Mouse (Mus musculus) gastrocnemius, adult 8-10 months (tissue): ENCODE measurements around the gene Mansc1. TPM values are rescaled to one million over a fixed set of nuclear protein-coding genes. Genes with fewer than 3 reads are reported as not detected.

Source experiments
- DNase-seq, 2 experiments: peaks; one replicate each; pipeline ENCODE4 v3.0.0; 2022; ENCODE audit warnings: low spot score in 2 of 2
- total RNA-seq, 4 experiments: library from RNA; stranded (reverse); gene quantifications; 2 replicates each; pipeline ENCODE4 v1.2.4; 2022

Gene Mansc1
- total RNA-seq, 4 experiments from 2014 or later: 0.46 to 1.0 (median 0.75) TPM

DNA sequence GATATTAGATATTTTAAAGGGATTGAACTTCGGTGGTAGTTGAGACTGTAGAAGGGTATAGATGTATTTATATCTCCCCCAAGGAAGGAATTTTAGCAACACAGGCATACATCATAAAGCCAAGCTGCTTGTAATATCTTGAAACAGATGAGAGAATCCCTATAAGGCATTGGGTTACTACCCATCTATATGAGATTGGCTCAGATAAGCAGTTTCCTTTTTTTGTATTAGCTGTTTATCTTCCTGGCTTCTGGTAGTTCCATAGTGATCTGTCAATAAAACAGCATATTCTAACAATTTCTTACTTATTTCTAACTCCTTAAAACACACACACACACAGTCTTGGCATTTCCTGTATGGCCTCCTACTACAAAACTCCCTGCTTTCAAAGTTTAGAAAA is 7.6 kb upstream of the Mansc1 start:
- no peak for DNase-seq

DNA sequence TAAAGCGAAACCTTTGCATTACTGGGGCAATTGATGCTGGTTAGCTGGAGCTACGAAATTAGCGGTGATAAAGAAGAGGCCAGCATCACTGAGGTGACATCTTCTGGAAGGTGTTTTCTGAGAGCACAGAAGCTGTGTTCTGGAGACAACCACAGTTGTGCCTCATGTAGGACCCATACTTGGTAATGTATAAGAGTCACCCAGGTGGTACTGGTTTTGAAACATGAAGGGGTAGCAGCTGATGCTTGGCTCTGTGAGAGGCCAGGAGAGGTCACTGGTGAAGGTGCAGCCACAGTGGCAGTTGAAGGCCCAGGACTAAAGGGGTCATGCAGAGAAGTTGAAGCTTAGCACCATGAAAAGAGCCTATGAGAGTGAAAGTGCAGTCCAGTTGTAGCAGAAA is 6.9 kb upstream of the Mansc1 start, which contains the start of gene Borcs5:
Gene Borcs5 (plus strand): TSS at position 301 of the 400 bp plus-strand sequence.
- DNase-seq: no peak

DNA sequence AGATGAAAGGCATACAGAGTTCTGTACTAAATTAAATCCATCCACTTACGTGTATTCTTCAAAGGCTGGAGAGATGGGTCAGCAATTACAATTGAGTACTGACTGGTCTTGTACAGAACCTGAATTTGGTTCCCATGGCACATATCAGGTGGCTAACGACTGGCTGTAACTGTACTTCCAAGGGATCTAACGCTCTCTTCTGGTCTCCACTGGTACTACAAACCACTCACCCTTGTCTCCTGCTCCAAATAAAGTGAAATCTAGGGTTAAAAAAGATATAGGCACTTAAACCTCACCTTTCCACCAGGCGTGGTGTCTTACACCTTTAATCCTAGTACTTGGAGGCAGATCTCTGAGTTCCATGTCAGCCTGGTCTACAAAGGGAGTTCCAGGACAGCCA is 4.2 kb upstream of the Mansc1 start:
- DNase-seq: no peak

DNA sequence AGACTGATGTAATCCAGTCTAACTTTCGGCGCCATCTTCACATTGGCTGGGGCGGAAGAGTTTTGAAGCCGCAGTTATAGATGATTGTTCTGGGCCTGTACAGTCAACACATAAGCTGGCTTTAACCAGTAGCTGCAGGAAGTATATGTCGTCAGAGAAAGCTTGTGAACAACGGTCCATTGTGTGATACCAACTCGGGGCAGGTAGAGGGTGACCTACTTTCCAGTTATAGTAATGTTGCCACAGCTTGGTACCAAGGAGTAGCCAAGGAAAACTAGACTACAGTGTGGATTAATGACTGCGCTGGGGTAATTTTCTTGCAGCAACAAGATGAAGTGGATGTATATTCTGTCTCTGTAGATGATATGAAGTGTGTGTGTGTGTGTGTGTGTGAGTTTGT is 1.3 kb upstream of the Mansc1 start:
- no peak for DNase-seq

DNA sequence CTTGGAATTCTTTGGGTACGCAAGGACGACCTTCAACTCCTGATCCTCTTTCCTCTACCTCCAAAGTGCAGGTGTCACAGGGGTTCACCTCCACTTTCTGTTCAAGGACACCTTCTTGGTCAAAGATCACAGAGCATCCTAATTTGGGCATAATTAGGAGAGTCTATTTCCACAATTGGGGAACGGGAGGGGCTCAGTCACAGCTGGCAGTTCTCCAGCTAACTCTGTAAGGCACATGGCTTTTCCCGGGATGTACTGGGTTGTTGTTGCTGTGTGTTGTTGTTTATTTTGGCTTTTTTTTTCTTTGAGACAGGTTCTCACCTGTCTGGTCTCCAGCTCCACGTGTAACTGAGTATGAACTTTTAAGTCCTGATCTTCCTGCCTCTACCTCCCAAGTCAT is 468 bp upstream of the Mansc1 start:
- no peak for DNase-seq

DNA sequence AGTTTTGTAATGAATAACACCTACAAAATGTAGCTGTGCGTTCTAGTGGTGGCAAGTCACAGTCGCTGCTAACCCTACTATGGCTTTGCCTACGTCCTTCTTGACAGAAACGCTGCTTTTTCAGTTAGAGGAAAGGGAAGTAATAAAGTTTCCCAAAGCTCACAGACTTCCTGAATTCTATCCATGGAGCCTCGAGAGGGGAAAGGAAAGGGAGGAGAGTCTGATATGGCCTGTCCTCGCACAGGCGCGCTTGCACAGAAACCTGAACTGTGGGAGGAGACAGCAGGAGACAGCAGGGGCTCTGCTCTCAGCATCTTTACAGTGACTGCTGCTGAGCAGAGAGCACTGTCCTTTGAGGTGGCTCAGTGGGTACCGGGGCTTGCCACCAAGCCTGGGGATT is 1.8 kb downstream of the Mansc1 start:
- DNase-seq: no peak

DNA sequence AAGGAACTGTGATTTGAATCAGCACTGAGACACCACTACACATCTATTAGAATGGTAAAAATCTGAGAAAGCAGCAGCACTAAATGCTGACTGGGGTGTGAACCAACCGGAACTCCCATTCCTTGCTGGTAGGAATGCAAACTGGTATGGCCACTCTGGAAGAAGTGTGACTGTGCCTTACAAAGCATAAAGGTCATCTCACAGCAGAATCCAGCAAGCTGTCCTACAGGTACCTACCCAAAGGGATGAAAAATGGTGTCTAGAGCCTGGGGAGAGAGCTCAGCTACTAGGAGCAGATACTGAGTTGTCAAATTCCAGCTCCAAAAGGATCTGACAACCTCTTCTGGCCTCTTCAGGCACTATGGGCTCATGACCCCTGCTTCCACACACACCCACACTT is 5.7 kb downstream of the Mansc1 start:
- no peak for DNase-seq

DNA sequence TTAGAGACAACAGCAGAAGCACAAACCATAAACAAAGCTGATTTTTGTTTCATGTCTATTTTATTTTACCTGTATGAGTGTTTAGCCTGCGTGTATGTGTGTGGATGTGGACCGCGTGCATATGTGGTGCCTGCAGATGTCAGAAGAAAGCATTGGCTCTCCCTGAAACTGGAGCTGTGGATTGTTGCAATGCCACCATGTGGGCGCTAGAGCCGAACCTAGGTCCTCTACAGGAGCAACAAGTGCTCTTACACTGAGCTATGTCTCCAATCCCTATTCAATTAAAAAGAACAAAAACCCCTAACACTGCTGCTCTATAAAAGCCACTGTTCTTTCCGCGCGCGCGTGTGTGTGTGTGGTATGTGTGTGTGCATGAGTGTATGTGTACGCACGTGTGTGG is 6.9 kb downstream of the Mansc1 start:
- DNase-seq: no peak

DNA sequence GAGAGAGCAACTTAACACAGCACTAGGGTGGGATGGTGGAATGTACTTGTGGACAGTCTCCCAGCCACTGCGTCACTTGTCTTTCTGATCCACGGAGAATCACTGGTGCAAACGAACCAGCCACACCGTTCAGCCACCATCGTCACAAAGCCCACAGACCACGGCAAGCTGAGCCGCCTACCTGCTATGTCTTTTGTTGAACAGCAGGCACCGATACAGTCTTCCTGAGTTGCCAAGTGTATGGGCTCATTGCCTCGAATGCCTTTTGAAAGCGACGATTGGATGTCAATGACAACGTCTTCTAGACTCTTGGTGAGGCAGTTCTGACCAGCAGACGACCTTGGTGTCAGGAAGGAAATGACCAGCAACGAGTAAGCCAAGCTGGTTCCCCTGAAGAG is 10.7 kb downstream of the Mansc1 start:
- no peak for DNase-seq

DNA sequence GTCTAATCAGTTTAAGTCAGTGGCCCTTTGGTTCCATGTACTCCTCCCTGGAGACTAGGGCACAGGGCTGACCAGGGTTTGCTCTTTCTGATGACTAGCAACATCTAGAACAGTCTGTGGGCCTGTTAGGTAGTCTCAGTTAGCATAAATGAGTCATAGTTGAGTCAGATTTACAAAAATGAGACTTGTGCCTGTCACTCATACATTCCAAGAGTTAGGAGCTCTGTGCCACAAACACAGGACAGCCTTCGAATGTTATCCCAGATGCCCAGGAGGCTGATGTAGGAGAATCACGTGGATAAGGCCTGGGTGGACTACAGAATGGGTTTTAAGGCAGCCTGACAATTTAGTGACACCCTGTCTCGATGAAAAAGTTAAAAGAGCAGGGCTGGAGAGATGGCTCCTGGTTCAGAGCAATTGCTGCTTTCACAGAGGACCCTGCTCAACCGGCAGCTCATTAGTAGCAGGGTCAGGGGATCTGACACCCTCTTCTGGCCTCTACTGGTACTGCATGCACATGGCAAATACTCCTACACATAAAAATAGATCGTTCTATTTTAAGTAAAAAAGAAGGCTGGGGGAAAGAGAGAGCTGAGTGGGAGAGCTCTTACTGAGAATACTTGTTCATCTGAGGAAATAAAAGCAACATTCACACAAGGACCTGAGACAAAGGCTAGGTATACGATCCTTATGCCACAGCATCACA is 11.3 kb downstream of the Mansc1 start:
- no peak for DNase-seq

DNA sequence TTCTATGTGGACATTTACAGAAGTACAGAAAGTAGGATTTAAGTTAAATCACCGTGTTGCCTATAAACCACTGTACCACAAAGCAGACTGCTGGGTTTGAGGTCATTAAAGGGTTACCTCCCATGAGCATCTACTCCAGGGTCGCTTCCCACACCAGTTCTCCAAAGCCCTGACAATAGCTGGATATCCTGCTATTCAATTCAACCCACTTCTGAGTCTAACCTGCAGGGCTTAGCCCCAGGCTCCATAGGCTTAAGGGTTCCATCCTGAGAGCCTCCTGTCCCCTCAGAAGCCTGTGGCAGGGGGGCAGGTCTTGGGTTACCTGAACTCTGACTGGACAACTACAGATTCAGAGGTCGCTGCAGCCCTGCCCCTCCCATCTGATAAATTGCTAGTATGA is 12.2 kb downstream of the Mansc1 start:
- DNase-seq: no peak

DNA sequence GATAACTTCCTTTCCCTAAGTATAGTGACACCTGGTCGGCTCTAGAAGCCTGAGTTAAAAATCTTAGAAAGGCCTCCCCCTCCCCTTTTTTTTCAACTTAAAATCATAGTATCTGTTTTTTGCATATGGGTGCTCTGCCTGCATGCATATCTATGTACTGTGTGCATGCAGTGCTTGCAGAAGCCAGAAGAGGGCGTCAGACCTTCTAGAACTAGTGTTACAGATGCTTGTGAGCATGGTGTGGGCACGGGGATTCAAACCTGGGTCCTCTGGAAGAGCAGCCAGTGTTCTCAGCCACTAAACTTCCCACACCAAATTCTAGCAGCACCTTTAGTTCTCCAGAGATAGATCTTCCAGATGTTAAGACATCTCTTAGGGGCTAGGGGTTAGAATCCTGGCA is 14.7 kb downstream of the Mansc1 start:
- DNase-seq: no peak

DNA sequence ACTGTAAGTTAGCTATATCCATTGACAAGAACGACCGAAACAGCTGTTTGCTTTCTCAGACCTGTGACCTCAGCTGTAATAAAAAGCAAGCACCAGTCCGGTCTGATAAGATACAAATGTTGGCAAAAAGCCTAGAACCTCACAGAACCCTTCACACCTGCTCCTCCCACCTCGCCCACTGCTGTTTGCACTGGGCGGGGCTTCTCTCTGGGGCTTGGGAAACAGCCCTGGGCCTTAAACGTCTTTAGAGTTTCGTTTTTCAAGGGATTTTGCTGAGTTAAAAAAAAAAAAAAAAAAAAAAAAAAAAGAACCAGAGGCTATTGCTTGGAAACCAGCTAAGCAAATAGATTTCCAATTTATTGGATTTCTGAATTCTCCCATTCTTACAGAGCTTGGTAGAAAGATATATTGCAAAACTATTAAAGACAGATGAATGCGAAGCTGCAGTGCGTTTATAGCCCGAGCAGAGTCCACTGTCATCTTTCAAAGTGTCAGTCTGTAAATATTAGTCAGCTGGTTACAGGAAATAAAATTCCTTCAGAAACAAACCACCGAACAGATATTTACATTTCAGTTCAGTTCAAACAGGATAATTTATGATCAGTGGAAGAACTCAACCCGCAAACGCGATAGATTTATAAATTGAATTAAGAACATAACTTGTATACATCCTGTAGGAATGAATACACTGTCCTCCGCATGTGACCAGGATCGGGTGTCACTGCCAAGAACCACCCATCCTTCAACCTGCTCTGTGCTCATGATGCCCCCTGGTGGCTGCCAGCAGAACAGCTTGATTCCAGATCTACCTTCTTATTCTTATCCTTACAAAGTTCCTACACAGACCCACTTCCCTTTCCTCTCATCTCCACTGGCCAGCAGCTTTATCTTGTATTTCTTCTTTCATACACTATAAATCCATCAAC is 17.3 kb downstream of the Mansc1 start:
- DNase-seq: peak; percentile 72 to 77

DNA sequence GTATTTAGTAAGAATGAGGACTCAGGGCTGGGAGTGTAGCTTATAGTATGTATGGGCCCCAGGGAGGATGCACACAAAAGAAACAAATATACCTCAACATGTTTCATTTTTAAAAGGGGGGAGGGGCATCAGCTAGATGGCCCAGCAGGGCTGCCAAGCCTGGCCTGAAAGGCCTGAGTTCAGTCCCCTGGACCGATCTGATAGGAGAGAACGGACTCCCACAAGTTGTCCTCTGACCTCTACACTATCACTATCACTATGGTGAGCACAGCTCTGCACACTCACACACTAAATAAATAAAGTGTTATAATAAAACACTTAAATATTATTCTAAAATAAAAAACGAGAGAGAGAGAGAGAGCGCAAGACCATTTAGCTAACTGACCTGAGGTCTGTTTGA is 18.0 kb downstream of the Mansc1 start:
- no peak for DNase-seq

DNA sequence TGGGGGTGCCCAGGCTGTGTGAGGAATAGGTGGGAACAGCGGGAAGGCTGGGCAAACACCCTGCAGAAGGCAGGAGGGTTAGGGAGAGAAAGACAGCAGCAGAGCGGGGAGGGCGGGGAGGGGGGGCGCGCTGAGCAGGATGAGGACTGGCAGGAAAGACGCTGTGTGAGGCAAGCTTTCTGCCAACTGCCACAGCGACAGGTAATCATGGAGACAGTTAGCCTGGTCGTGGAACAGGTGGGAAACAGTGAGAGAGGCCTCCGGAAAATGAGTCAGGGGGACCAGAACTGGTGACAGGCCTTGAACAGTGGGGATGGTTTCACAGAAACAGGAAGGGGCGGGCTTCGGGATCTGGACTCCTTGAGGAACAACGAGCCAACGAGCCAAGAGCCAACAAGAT is 20.4 kb downstream of the Mansc1 start:
- DNase-seq: no peak

DNA sequence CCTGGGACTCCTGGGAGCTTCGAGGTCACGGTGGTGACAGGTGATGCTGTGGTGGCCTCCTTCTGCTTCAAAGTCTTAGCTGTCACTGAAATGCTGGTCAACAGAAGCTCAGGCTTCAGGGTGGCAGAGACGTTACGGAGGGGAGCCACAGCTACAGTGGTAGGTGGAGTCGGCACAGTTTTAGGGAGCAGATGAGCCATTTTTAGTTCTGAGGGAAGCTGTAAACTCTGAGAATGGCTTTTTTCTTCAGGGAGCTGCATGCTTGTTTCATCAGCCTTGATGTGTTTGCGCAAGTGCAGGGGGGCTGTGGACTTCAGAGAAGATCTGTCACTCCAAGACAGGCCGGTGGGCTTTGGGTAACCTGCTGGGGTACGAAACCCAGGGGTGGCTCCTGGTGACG is 21.9 kb downstream of the Mansc1 start:
- no peak for DNase-seq

DNA sequence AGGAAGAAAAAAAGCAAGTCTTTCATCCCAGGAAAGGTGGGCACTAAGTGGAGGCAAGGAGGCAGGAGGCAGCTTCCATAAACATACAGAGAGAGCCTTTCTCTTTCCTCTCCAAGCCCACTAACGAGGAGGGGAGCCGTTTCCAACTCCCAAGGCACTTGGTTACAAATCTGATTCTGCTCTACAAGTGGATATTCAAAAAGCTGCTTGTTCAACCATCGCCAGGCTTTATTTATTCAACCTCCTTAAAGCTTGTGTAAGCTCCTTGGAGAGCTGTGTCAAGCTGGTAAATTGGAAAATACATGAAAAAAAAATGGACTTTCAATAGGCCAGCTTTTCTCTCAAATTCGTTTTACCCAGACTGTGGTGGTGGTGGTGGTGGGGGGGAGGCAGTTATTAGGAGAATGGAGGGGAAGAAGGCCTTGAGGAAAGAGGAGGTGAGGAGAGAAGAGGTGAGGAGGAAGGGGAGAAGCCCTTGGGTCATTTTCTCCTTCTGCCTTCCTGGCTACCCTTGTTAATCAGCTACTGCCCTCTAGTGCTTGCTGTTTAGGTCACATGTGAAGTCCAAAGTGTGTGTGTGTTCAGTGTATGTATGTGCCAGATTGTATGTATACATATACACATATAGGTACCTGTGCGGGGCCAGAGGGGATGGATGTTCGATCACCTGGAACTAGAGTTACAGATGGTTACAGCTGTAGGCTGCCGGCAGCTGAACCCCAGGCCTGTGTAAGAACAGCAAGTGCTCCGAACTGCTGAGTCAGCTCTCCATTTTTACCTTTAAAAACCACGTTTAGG is 25.1 kb downstream of the Mansc1 start:
- no peak for DNase-seq

DNA sequence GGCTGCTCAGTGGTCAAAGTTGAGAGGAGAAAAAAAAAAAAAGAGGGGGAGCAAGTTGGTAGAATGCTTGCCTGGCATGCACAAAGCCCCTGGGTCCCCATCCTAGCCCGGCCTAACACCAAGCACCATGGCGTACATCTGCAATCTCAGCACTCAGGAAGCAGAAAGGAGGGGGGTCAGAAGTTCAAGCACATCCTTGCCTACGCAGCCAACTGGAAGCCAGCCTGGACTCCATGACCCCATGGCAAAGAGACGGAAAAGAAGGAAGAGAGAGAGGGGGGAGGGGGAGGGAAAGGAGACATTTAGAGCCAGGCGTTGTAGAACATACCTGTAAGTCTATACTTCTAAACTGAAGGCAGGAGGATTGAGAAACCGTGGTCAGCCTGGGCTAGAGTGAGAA is 25.7 kb downstream of the Mansc1 start:
- DNase-seq: no peak

DNA sequence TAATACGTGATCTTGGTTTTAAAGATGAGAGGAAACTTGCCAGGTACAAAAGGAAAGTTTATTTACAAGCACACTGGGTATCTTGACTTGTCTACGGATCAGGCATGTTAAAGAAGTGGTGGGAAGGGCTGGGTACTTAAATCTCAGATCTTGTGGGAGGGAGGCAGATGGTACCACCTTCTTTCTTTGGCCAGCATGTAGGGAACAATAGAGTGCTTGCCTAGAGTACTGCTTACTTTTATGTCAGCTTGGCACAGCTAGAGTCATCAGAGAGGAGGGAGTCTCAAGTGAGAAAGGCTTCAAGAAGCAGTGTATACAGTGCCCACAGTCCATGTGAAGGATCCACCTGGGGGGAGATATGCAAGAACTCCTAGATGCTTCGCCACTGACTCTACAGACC is 27.1 kb downstream of the Mansc1 start:
- DNase-seq: no peak

DNA sequence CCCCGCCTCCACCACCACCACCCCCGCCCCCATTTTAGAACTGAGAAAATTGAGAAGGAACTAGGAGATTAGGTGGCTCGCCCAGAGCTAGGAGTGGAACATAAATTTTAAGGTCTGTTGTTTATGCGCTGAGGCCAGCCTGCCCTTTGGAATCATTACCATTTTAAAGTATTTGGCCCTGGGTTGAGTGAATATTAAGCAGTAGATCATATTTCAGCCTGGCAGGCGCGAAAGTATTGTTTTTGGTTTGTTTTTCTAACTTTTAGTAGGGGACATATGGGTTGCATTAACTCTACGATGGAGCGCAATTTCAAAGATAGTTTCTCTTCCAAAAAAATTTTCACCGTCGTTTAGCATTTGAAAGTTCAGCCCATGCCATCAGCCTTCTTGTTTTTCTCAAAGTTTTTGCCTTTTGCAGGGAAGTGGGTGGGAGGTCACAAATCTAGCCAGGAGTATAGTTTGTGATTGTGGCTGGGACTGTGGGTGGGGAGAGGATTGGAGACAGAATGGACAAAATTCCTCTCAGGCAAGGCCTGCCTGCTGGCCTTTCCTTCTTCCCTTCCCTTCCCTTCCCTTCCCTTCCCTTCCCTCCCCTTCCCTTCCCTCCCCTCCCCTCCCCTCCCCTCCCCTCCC is 29.8 kb downstream of the Mansc1 start:
- DNase-seq: peak in 1 of 2 experiments; percentile 14

DNA sequence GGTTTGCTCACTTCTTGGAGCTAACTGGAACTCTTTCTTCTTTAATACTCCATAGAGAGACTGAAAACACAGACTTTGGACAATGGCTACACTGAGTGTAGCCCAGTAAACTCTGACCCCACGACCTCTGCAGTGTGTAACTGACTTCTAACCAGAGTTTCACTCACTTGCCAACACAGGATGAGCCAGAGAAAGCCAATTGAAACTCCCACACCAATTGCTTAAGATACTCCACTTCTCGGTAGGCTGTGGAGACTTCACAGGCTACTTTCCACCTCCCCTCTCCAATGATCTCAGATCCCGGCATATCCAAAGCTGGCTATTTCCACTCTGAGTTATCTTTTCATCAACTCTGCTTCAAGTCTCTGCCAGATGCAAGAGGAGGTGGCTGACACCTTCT is 30.5 kb downstream of the Mansc1 start:
- DNase-seq: no peak
